Mouse (Mus musculus): ENCODE results near the gene Sh2d5.

The Sh2d5 gene

DNA sequence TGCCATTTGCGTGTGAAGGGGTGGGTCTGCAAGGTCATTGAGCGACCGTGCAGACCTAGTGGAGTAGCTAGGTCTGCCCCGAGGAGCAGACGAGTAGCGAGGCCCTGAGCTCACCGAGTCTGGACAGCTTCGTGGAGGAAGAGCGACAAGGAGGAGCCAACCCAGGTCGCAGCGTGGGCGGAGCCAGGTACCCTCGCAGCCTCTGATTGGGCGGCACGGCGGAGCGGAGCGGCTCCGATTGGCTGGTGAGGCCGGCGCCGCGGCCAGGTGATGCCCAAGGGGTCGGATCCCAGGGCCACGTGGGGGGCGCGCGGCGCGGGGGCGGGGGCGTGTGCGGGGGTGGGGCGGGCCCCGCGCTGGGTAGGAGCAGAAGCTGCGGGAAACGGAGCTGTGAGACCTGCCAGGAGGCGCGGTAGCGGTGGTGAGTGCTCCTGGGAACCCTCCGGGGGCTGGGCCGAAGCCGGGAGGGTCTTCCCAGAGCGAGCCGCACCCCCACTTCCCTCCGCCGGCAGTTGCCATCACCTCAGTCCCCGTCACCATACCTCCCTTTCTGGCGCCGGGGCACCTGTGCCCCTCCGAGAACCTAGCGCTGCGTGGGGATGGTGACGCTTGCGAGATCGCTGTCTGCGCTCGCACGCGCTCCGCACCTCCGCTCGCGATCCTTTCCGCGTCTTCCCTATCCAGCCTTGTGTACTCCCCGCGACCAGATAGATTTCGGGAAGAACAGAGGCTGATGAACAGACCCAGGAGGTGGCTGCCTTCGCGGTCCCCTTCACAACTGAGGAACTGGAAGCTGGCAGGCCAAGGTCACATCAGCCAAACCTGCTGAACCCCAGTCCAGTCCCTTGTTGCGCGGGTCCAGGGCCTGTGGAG, at the start of gene Sh2d5, which contains the start of gene Kif17:
Gene Sh2d5, plus strand, starts transcription at position 316 of the 873 bp plus-strand sequence.
Gene Kif17, plus strand, starts transcription at position 348 of the 873 bp plus-strand sequence.
- in situ Hi-C loops (cut with MboI; ENCODE audit: unreplicated experiment in 2 of 2) = no loop called here

DNA sequence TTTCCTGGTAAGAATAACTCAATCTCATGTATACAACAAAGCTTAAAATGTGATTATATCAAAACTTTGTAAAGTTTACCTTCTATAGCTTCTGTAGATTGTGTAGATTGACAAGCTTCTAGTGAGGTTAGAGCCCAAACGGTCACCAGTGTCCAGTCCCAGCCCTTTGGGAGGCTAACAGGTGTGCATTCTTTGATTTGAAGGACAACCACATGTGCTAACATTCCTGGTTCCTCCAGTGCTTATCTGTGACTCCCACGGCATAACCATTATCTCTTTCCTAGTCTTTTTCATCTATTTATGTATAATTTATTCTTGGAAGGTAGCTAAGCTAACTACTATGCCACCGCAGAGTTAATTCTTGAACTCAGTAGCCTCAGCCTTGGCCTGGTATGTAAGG, 49.4 kb upstream of the Sh2d5 start:
- in situ Hi-C loops (cut with MboI; ENCODE audit: unreplicated experiment in 2 of 2) = no loop called here

- in situ Hi-C loops (cut with MboI; ENCODE audit: unreplicated experiment in 2 of 2) = no loop called here
Observed at GRCm38 (mm10) chr4:138201696-138202095, 48.5 kb upstream of the Sh2d5 start.

DNA sequence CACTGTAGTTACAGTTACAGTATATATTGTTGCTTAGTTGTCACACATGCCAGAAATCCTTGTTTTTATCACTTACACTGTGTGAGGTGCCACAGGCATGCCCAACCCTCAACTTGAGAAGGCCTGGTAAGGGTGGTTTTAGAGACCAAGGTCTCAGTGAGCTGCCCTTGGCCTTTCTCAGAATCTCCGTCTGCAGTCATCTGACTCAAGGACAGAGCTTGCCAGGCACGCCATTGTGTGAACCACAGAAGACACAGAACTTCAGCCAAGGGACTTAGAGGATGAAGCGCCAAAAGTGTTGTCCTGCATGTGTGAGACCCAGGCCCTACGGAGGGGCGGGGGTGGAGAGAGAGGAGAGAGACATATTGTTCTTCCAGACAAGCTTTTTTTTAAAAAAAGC, 40.1 kb upstream of the Sh2d5 start:
- in situ Hi-C loops (cut with MboI; ENCODE audit: unreplicated experiment in 2 of 2) = loop anchor here in 1 of 2 experiments (5.0 kb wide), 1 partner anchor 72 kb away; no protein-coding TSS in a partner anchor

DNA sequence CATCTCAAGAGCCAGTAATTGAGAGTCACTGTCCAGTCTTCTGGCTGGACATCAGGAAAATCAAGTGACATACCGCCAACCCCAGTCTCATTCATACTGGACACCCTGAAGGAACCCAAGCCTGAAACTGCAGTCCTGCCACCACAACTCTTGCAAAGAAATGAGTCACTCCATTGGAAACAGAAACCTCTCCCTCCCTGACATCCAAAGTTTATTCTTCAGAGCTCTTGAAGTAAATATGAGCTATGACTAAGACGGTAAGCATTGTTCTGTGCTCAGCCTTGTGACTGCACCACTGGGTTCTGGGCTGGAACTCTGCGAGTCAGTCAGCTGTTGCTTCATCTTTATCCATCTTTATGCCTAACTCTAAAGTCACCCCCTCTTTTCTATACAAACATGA, 36.3 kb upstream of the Sh2d5 start:
- in situ Hi-C loops (cut with MboI; ENCODE audit: unreplicated experiment in 2 of 2) = loop anchor here in 1 of 2 experiments (5.0 kb wide), 1 partner anchor 68 kb away; no protein-coding TSS in a partner anchor

DNA sequence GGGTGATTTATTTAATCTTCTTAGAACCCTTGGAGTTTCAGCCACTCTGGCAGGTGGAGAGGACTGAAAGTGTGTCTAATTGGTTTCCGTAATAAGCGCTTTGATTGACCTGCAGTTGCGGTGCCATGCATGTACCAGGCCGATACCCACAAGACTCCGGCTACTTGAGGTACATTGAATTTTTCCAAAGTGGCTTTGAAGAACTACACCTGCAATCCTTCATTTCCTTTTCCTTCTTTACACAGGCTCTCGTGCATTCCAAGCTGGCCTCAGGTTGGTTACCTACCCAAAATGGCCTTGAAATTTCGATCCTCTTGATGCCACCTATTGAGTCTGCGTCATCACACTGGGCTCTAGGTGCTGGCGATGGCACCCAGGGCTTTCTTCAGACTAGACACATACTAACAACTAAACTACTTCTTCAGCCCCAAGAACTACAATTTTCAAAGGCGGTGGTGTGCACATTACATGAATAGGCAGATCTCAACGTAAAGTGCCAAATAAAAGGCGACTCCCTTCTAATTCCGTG, 34.5 kb upstream of the Sh2d5 start:
- in situ Hi-C loops (cut with MboI; ENCODE audit: unreplicated experiment in 2 of 2) = loop anchor here in 1 of 2 experiments (5.0 kb wide), 1 partner anchor 47 kb away; no protein-coding TSS in a partner anchor

- in situ Hi-C loops (cut with MboI; ENCODE audit: unreplicated experiment in 2 of 2) = loop anchor here in 1 of 2 experiments (5.0 kb wide), 1 partner anchor 46 kb away; no protein-coding TSS in a partner anchor
Observed at GRCm38 (mm10) chr4:138216200-138216890, 33.9 kb upstream of the Sh2d5 start, which contains the start of gene Hp1bp3. Gene Hp1bp3, plus strand, starts transcription at chr4:138216296.

- in situ Hi-C loops (cut with MboI; ENCODE audit: unreplicated experiment in 2 of 2) = loop anchor here in 1 of 2 experiments (5.0 kb wide), 1 partner anchor 45 kb away; no protein-coding TSS in a partner anchor
Observed at GRCm38 (mm10) chr4:138216891-138217392, 33.3 kb upstream of the Sh2d5 start.

GRCm38 (mm10) chr4:138217441-138217840, 32.8 kb upstream of the Sh2d5 start:
- in situ Hi-C loops (cut with MboI; ENCODE audit: unreplicated experiment in 2 of 2) = loop anchor here in 1 of 2 experiments (5.0 kb wide), 1 partner anchor 45 kb away; no protein-coding TSS in a partner anchor

- in situ Hi-C loops (cut with MboI; ENCODE audit: unreplicated experiment in 2 of 2) = loop anchor here in 1 of 2 experiments (5.0 kb wide), 1 partner anchor 44 kb away; no protein-coding TSS in a partner anchor
Observed at GRCm38 (mm10) chr4:138217951-138218685, 32.1 kb upstream of the Sh2d5 start.

DNA sequence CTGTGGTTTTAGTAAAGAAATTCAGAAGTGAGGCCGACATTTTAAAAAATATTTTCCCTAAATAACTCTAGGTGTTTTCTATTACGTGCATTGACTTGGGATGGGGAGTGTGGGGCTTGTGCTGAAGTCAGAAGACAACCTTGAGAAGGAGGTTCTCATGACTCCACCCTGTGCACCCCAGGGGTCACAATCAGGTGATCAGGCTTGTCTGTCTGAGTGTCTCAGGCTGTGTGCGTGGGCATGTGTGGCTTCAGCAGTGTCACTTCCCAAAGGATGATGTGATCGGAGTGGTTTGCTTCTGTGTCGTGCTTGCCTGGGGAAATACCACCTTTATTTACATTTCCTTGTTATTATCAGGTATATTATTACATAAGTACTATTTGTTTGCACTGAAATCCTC, 30.9 kb upstream of the Sh2d5 start:
- in situ Hi-C loops (cut with MboI; ENCODE audit: unreplicated experiment in 2 of 2) = loop anchor here in 1 of 2 experiments (5.0 kb wide), 1 partner anchor 43 kb away; no protein-coding TSS in a partner anchor

GRCm38 (mm10) chr4:138220761-138221160, 29.4 kb upstream of the Sh2d5 start:
- in situ Hi-C loops (cut with MboI; ENCODE audit: unreplicated experiment in 2 of 2) = no loop called here

GRCm38 (mm10) chr4:138221406-138221805, 28.8 kb upstream of the Sh2d5 start:
- in situ Hi-C loops (cut with MboI; ENCODE audit: unreplicated experiment in 2 of 2) = no loop called here

GRCm38 (mm10) chr4:138222396-138222795, 27.8 kb upstream of the Sh2d5 start:
- in situ Hi-C loops (cut with MboI; ENCODE audit: unreplicated experiment in 2 of 2) = no loop called here

- in situ Hi-C loops (cut with MboI; ENCODE audit: unreplicated experiment in 2 of 2) = no loop called here
Observed at GRCm38 (mm10) chr4:138223623-138224022, 26.6 kb upstream of the Sh2d5 start.

GRCm38 (mm10) chr4:138246756-138247665, 3.2 kb upstream of the Sh2d5 start:
- in situ Hi-C loops (cut with MboI; ENCODE audit: unreplicated experiment in 2 of 2) = loop anchor here (5.0 kb wide), 1 partner anchor 35 kb away; no protein-coding TSS in a partner anchor

GRCm38 (mm10) chr4:138251819-138252218, 1.6 kb downstream of the Sh2d5 start:
- in situ Hi-C loops (cut with MboI; ENCODE audit: unreplicated experiment in 2 of 2) = no loop called here

GRCm38 (mm10) chr4:138252231-138252630, 2.0 kb downstream of the Sh2d5 start:
- in situ Hi-C loops (cut with MboI; ENCODE audit: unreplicated experiment in 2 of 2) = no loop called here
